9 mouse cellular contexts compared by ENCODE assay signal in genomic region chrX:53715942-53716322, GRCm38 (mm10). TPM values are rescaled to one million over a fixed set of nuclear protein-coding genes. Genes with fewer than 3 reads are reported as not detected.
DNase-seq lines count a peak whose midpoint lies in the region; ATAC-seq lines count a peak whose summit lies in the region.
"Had no signal": no experiment of that assay in that cellular context is flagged by ENCODE, and none has a peak within 500 bp of the region (broad histone marks: within the 10 kb centered on the region; RNA-seq: fewer than 3 reads in every experiment).

No protein-coding gene starts in this region.

- no peaks in the 10 kb centered on the region for H3K9me3 ChIP-seq in heart, embryonic 15.5 days (replicated peaks)
- H3K9me3 ChIP-seq in embryonic facial prominence, embryonic 10.5 days: no peaks in the 10 kb centered on the region
- H3K9me3 ChIP-seq in hindbrain, embryonic 10.5 days: no peaks in the 10 kb centered on the region
- H3K9me3 ChIP-seq in midbrain, embryonic 10.5 days (replicated peaks): no peaks in the 10 kb centered on the region

- no peak overlapping the region for H3K27ac ChIP-seq in heart, embryonic 15.5 days
- peak overlapping the region; percentile 76 for H3K27ac ChIP-seq in embryonic facial prominence, embryonic 10.5 days (replicated peaks)
- H3K27ac ChIP-seq in hindbrain, embryonic 10.5 days: peak overlapping the region; percentile 74
- H3K27ac ChIP-seq in midbrain, embryonic 10.5 days (replicated peaks): peak overlapping the region; percentile 79

- H3K4me2 ChIP-seq in heart, embryonic 15.5 days: peak overlapping the region; percentile 65

- H3K9ac ChIP-seq in heart, embryonic 15.5 days: no peak overlapping the region

- 73% methylated on average over 2 of the region's 2 CpGs for WGBS in heart, embryonic 15.5 days
- WGBS in embryonic facial prominence, embryonic 10.5 days: 57% methylated on average over 2 of the region's 2 CpGs
- 58% methylated on average over 2 of the region's 2 CpGs for whole genome bisulfite sequencing in hindbrain, embryonic 10.5 days
- WGBS in midbrain, embryonic 10.5 days: 50% methylated on average over 2 of the region's 2 CpGs

- H3K36me3 ChIP-seq in heart, embryonic 15.5 days: no peaks in the 10 kb centered on the region
- H3K36me3 ChIP-seq in embryonic facial prominence, embryonic 10.5 days (replicated peaks): no peaks in the 10 kb centered on the region
- no peaks in the 10 kb centered on the region for H3K36me3 ChIP-seq in hindbrain, embryonic 10.5 days
- no peaks in the 10 kb centered on the region for H3K36me3 ChIP-seq in midbrain, embryonic 10.5 days

- H3K4me1 ChIP-seq in heart, embryonic 15.5 days (replicated peaks): 0 out of 2 replicates have a peak, but pooled peaks cover 2% of the 10 kb centered on the region
- peaks cover 6% of the 10 kb centered on the region for H3K4me1 ChIP-seq in embryonic facial prominence, embryonic 10.5 days
- peaks cover 9% of the 10 kb centered on the region; the same call in 1 of the 2 replicates for H3K4me1 ChIP-seq in hindbrain, embryonic 10.5 days (replicated peaks)
- H3K4me1 ChIP-seq in midbrain, embryonic 10.5 days: peaks cover 12% of the 10 kb centered on the region

- H3K27me3 ChIP-seq in heart, embryonic 15.5 days: no peaks in the 10 kb centered on the region
- H3K27me3 ChIP-seq in embryonic facial prominence, embryonic 10.5 days (replicated peaks; ENCODE audit: low read depth, poor library complexity, severe bottlenecking): no peaks in the 10 kb centered on the region
- no peaks in the 10 kb centered on the region for H3K27me3 ChIP-seq in hindbrain, embryonic 10.5 days (ENCODE audit: insufficient read depth, poor library complexity, severe bottlenecking)
- H3K27me3 ChIP-seq in midbrain, embryonic 10.5 days (ENCODE audit: low read depth, poor library complexity, severe bottlenecking): no peaks in the 10 kb centered on the region

- peak overlapping the region; percentile 41; the same call in 1 of the 2 replicates for H3K4me3 ChIP-seq in heart, embryonic 15.5 days
- peak overlapping the region; percentile 50 for H3K4me3 ChIP-seq in embryonic facial prominence, embryonic 10.5 days
- H3K4me3 ChIP-seq in hindbrain, embryonic 10.5 days: peak overlapping the region; percentile 41
- peak overlapping the region; percentile 44 for H3K4me3 ChIP-seq in midbrain, embryonic 10.5 days

- ATAC-seq in heart, embryonic 15.5 days (replicated peaks; ENCODE audit: insufficient number of reproducible peaks, insufficient read depth, low FRiP score, low read depth): no peak
- ATAC-seq in megakaryocyte-erythroid progenitor cell, adult 5-6 weeks (replicated peaks; ENCODE audit: low FRiP score, low TSS enrichment, poor library complexity, severe bottlenecking): no peak
- ATAC-seq in megakaryocyte, adult 5-6 weeks (ENCODE audit: poor library complexity, severe bottlenecking): no peak

- DNase-seq in heart, adult 9 months (ENCODE audit: low spot score in 2 of 2): no peak
- DNase-seq in embryonic facial prominence, embryonic 10.5 days (ENCODE audit: low spot score): no peak
- DNase-seq in hindbrain, embryonic 10.5 days (ENCODE audit: low spot score): peak; percentile 2
- DNase-seq in midbrain, embryonic 10.5 days (ENCODE audit: low spot score): no peak
- DNase-seq in adrenal gland, adult 2 months: no peak

RNA-seq across cellular contexts. Expression of gene 4930502E18Rik, which starts 8.7 kb away (rescaled TPM):
- polyA plus RNA-seq in heart, embryonic 15.5 days (2015; fragmentation: Nextera tagmentation; extraction: Ambion mirVana): 0.30 and 0.53 TPM in 2 replicates
- polyA plus RNA-seq in embryonic facial prominence, embryonic 10.5 days (2016; fragmentation: Nextera tagmentation; extraction: Ambion mirVana): 0.20 and 0.58 TPM in 2 replicates
- polyA plus RNA-seq in hindbrain, embryonic 10.5 days (2016; fragmentation: Nextera tagmentation; extraction: Ambion mirVana): 0.11 and 0.14 TPM in 2 replicates
- polyA plus RNA-seq in midbrain, embryonic 10.5 days (2016; fragmentation: Nextera tagmentation; extraction: Ambion mirVana): 0.16 and 0.19 TPM in 2 replicates
- total RNA-seq in megakaryocyte-erythroid progenitor cell, adult 5-6 weeks (2014; fragmentation: Nextera tagmentation): not detected in 2 replicates
- total RNA-seq in megakaryocyte-erythroid progenitor cell, adult 5-6 weeks (2017): not detected in 2 replicates
- not detected for total RNA-seq in adrenal gland, adult 2 months (2021)
- polyA plus RNA-seq in adrenal gland, adult 2 months (2012; rRNA removed): not detected in 2 replicates
- total RNA-seq in megakaryocyte, adult 5-6 weeks (2015): not detected in 2 replicates
- not detected in 2 replicates for total RNA-seq in megakaryocyte, adult 5-6 weeks (2017)
- total RNA-seq: monocyte, adult 5-6 weeks had no signal

RNA-seq across cellular contexts. Expression of gene 1700013H16Rik, which starts 41.7 kb away (rescaled TPM):
- polyA plus RNA-seq in heart, embryonic 15.5 days (2015; fragmentation: Nextera tagmentation; extraction: Ambion mirVana): not detected in 2 replicates
- polyA plus RNA-seq in embryonic facial prominence, embryonic 10.5 days (2016; fragmentation: Nextera tagmentation; extraction: Ambion mirVana): not detected in 2 replicates
- not detected in 2 replicates for polyA plus RNA-seq in hindbrain, embryonic 10.5 days (2016; fragmentation: Nextera tagmentation; extraction: Ambion mirVana)
- polyA plus RNA-seq in midbrain, embryonic 10.5 days (2016; fragmentation: Nextera tagmentation; extraction: Ambion mirVana): 0.15 and 0.22 TPM in 2 replicates
- not detected in 2 replicates for total RNA-seq in megakaryocyte-erythroid progenitor cell, adult 5-6 weeks (2014; fragmentation: Nextera tagmentation)
- not detected in 2 replicates for total RNA-seq in megakaryocyte-erythroid progenitor cell, adult 5-6 weeks (2017)
- total RNA-seq in adrenal gland, adult 2 months (2021): not detected
- polyA plus RNA-seq in adrenal gland, adult 2 months (2012; rRNA removed): not detected in 2 replicates
- total RNA-seq in megakaryocyte, adult 5-6 weeks (2015): not detected in 2 replicates
- not detected in 2 replicates for total RNA-seq in megakaryocyte, adult 5-6 weeks (2017)
- total RNA-seq: monocyte, adult 5-6 weeks had no signal

RNA-seq across cellular contexts. Expression of gene Rtl8b, which starts 45.7 kb away (rescaled TPM):
- 75.1 and 75.5 TPM in 2 replicates for polyA plus RNA-seq in heart, embryonic 15.5 days (2015; fragmentation: Nextera tagmentation; extraction: Ambion mirVana)
- polyA plus RNA-seq in embryonic facial prominence, embryonic 10.5 days (2016; fragmentation: Nextera tagmentation; extraction: Ambion mirVana): 46.4 and 47.1 TPM in 2 replicates
- polyA plus RNA-seq in hindbrain, embryonic 10.5 days (2016; fragmentation: Nextera tagmentation; extraction: Ambion mirVana): 56.9 and 86.9 TPM in 2 replicates
- polyA plus RNA-seq in midbrain, embryonic 10.5 days (2016; fragmentation: Nextera tagmentation; extraction: Ambion mirVana): 55.9 and 62.4 TPM in 2 replicates
- total RNA-seq in megakaryocyte-erythroid progenitor cell, adult 5-6 weeks (2014; fragmentation: Nextera tagmentation): 4.1 and 14.3 TPM in 2 replicates
- 0.14 and 0.65 TPM in 2 replicates for total RNA-seq in megakaryocyte-erythroid progenitor cell, adult 5-6 weeks (2017)
- total RNA-seq in adrenal gland, adult 2 months (2021): 100 to 1,000 TPM; 108 to 110 TPM
- 236 and 261 TPM in 2 replicates for polyA plus RNA-seq in adrenal gland, adult 2 months (2012; rRNA removed)
- total RNA-seq in megakaryocyte, adult 5-6 weeks (2015): 13.1 and 14.1 TPM in 2 replicates
- 4.0 and 5.0 TPM in 2 replicates for total RNA-seq in megakaryocyte, adult 5-6 weeks (2017)
